Mouse (Mus musculus) lung, postnatal 0 days (tissue): ENCODE measurements at regions not wholly inside any gene's neighbourhood (a gene's known extent, or its start where the extent isn't known, plus 50 kb on each side); places are given as distances from the start of the nearest gene placed in this dataset.

Source experiments
- ATAC-seq: fragments of 200-750 bp; cut with Nextera tagmentation; 2 replicates; pipeline ENCODE4 v1.8.0; 2017; ENCODE audit warnings: moderate library complexity
- DNase-seq: peaks from one replicate; pipeline ENCODE4 v3.0.0-alpha.2; 2016; ENCODE audit warnings: low spot score
- H3K27ac ChIP-seq: fragments of 300-500 bp; sonication (generic); 2 replicates; pipeline ENCODE4 v1.5.1; 2014; ENCODE audit warnings: antibody characterized with exemption, mild to moderate bottlenecking, low read length, mixed read lengths
- H3K27me3 ChIP-seq: fragments of 300-500 bp; sonication (generic); replicated peaks from 2 replicates; pipeline ENCODE4 v1.6.1; 2014; ENCODE audit warnings: low read length, mixed read lengths; ENCODE audit not compliant: insufficient read depth
- H3K36me3 ChIP-seq: fragments of 300-500 bp; sonication (generic); 2 replicates; pipeline ENCODE4 v1.6.1; 2014; ENCODE audit warnings: low read length, mixed read lengths; ENCODE audit not compliant: insufficient read depth
- H3K4me1 ChIP-seq: fragments of 300-500 bp; sonication (generic); 2 replicates; pipeline ENCODE4 v1.6.1; 2014; ENCODE audit warnings: antibody characterized with exemption, low read depth, low read length, mixed read lengths; ENCODE audit not compliant: insufficient read depth
- H3K4me2 ChIP-seq: fragments of 300-500 bp; sonication (generic); replicated peaks from 2 replicates; pipeline ENCODE4 v1.6.1; 2014; ENCODE audit warnings: low read depth, mild to moderate bottlenecking, low read length, moderate library complexity, mixed read lengths
- H3K4me3 ChIP-seq: fragments of 300-500 bp; sonication (generic); 2 replicates; pipeline ENCODE4 v1.5.1; 2014; ENCODE audit warnings: low read depth, low read length
- H3K9ac ChIP-seq: fragments of 300-500 bp; sonication (generic); replicated peaks from 2 replicates; pipeline ENCODE4 v1.6.1; 2014; ENCODE audit warnings: low read depth, mild to moderate bottlenecking
- H3K9me3 ChIP-seq: fragments of 300-500 bp; sonication (generic); 2 replicates; pipeline ENCODE4 v1.6.1; 2016; ENCODE audit warnings: low read length, mixed read lengths
- CTCF ChIP-seq: IDR thresholded peaks from 2 replicates; pipeline ENCODE4 v1.5.1; 2016; ENCODE audit warnings: antibody characterized with exemption, mild to moderate bottlenecking
- EP300 ChIP-seq: IDR thresholded peaks from 2 replicates; pipeline ENCODE4 v1.6.1; 2016; ENCODE audit warnings: antibody characterized with exemption, mild to moderate bottlenecking, control low read depth
- WGBS: fragments of 180-500 bp; shearing (Covaris S2); extraction: QIAGEN DNeasy Blood & Tissue Kit; methylation state at CpG from one replicate; pipeline ENCODE4 v1.1.7; 2014; 5-methylcytosine and 5-hydroxymethylcytosine counted together

DNA sequence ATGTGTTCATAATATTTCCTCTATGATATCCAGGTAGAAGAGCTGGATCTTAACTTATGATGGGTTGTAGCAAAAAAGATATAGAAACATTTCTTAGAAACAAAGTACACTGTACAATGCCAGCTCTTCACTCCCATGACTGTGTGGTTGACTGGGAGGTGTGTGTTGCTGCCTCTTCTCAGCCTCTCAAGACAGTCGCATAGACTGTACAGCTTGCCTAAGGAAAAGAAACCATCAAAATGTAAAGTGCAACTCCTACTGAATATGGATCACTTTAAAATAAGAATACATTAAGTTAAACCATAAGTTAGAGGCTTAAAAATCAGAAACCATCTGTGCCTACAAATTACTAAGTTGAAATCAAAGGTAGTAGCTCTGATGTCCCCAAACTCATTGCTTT is 125.5 kb upstream of the P3h2 start:
- H3K27ac ChIP-seq = no peak overlapping the region
- DNase-seq (no peak), ATAC-seq (no peak)
- H3K36me3 ChIP-seq = no peaks in the 10 kb centered on the region
- H3K4me3 ChIP-seq = no peak overlapping the region
- WGBS = 85% methylated on average over 1 of the region's 1 CpGs
- no peak overlapping the region for H3K9ac ChIP-seq
- TF ChIP-seq EP300 (no peak), CTCF (no peak)
- H3K4me2 ChIP-seq = no peak overlapping the region
- no peaks in the 10 kb centered on the region for H3K27me3 ChIP-seq
- no peaks in the 10 kb centered on the region for H3K4me1 ChIP-seq
- no peaks in the 10 kb centered on the region for H3K9me3 ChIP-seq

DNA sequence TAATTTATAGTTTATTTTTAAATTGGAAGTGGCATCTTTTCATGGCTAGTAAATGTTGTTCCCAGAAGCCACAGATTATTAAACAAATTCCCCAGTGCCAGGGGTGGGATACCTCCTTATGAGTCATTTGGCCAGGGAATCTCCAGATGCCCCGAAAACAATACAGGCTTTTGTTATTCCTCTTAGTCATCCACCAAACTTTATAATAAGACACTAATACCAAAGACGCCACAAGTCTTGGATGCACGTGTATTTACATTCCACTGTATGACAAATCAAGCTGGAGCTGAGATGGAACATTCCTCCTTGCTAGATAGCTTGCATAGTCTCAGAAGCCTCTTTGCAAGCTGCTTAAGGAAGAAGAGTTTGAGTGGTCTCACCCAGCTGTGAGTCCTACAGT is 105.8 kb upstream of the P3h2 start:
- Histone ChIP-seq H3K9ac (no peak overlapping the region), H3K27ac (no peak overlapping the region), H3K4me3 (no peak overlapping the region), H3K4me2 (no peak overlapping the region), H3K36me3 (no peaks in the 10 kb centered on the region), H3K4me1 (no peaks in the 10 kb centered on the region), H3K27me3 (no peaks in the 10 kb centered on the region), H3K9me3 (peaks cover 10% of the 10 kb centered on the region; the same call in 1 of the 2 replicates)
- 49% methylated on average over 3 of the region's 3 CpGs for WGBS
- ATAC-seq = no peak
- TF ChIP-seq CTCF (no peak), EP300 (no peak)
- peak; percentile 20 for DNase-seq

DNA sequence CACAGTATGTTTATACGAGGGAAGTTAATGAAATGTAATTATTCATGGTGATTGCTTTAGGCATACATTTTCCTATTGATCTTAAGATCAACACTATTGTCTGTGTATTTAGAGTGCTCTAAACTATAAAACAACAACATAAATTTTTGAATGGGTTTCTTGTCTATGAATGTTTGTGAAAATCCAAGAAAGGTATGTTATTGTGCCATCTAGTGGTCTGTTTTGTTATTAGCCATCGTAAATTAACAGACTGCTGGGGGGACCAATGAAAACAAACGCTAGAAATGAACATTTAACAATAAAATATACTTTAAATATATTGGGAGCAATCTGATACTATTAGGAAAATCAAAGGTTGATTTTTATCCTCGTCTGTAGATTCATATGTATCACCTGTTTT is 93.5 kb upstream of the P3h2 start:
- TF ChIP-seq EP300 = no peak
- peak; percentile 66 for TF ChIP-seq CTCF
- peak; percentile 60 for DNase-seq
- Histone ChIP-seq H3K9me3 (no peaks in the 10 kb centered on the region), H3K27ac (no peak overlapping the region), H3K4me2 (no peak overlapping the region), H3K4me1 (no peaks in the 10 kb centered on the region), H3K9ac (no peak overlapping the region), H3K4me3 (no peak overlapping the region), H3K27me3 (no peaks in the 10 kb centered on the region), H3K36me3 (no peaks in the 10 kb centered on the region)
- WGBS = 10% methylated on average over 4 of the region's 4 CpGs
- no peak for ATAC-seq

DNA sequence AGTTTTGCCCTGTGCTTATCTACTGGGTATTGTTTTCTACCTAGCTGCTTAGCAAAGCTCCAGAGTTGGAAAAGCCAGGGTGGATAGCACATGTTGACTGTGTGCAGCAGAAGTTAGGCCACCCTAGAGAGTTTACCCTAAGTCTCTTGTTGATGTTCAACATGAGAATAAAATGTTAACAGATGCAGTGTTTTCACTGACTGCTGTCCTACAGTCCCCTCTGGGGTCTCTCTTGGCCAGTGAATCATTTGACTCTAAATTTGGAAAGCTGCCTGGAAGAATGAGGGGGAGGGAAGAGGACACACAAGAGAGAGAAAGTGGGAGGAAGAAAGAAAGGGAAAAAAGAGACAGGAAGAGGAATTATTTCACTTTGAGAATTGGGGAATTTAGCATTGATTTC is 90.8 kb upstream of the P3h2 start:
- no peak for ATAC-seq
- H3K9ac ChIP-seq = no peak overlapping the region
- no peaks in the 10 kb centered on the region for H3K4me1 ChIP-seq
- H3K4me2 ChIP-seq = no peak overlapping the region
- H3K4me3 ChIP-seq = no peak overlapping the region
- no peaks in the 10 kb centered on the region for H3K9me3 ChIP-seq
- no peak for TF ChIP-seq CTCF
- no peak for TF ChIP-seq EP300
- no peak overlapping the region for H3K27ac ChIP-seq
- H3K27me3 ChIP-seq = no peaks in the 10 kb centered on the region
- peak; percentile 11 for DNase-seq
- H3K36me3 ChIP-seq = no peaks in the 10 kb centered on the region

DNA sequence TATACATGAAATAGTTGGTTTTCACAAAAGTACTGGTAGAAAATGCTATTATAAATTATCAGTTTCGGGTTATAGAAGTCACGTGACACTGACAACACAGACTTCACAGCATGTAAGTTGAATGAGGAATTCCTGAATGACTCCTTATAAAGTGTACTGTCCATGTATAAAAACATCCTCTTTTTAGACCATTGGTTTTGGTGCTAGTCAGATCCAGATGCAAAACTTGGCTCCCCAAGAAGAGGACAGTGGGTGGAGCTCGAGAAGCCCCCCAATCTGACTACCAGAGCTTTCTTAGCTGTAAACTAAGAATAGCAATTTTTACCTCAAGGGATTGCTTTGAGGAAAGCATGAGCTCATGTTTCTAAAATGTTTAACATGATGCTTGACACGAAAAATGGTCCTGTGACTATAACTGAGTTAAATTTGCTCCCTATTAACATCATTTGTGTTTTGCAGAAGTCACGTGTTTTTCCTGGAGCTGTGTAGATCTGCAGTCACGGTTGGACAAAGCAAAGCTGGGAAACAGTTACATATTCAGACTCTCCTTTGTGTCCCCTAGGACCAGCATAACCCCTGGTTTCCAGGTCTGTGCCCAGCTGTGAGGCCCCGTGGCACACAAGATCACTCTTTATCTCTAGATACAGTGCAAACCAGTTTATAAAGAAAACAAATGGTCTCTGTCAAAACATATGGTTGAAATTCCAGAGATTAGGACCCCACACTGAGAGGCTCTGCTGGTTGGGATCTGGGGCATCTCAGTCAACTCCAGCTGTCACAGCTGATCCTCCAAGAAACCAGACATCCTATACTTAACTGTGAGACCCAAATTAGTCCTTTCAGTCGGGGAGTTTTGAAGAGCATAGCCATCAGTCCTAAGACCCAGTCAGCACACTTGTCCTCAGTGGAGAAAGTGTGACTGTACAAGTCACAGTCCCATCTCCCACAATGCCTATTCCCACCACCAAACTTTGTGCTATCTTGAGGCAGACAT is 80.0 kb upstream of the P3h2 start:
- Histone ChIP-seq H3K9ac (no peak overlapping the region), H3K4me1 (no peaks in the 10 kb centered on the region), H3K4me3 (no peak overlapping the region), H3K4me2 (no peak overlapping the region), H3K27me3 (no peaks in the 10 kb centered on the region), H3K36me3 (no peaks in the 10 kb centered on the region), H3K27ac (no peak overlapping the region), H3K9me3 (no peaks in the 10 kb centered on the region)
- TF ChIP-seq CTCF (no peak), EP300 (no peak)
- DNase-seq (no peak), ATAC-seq (no peak)
- WGBS = 47% methylated on average over 8 of the region's 8 CpGs

DNA sequence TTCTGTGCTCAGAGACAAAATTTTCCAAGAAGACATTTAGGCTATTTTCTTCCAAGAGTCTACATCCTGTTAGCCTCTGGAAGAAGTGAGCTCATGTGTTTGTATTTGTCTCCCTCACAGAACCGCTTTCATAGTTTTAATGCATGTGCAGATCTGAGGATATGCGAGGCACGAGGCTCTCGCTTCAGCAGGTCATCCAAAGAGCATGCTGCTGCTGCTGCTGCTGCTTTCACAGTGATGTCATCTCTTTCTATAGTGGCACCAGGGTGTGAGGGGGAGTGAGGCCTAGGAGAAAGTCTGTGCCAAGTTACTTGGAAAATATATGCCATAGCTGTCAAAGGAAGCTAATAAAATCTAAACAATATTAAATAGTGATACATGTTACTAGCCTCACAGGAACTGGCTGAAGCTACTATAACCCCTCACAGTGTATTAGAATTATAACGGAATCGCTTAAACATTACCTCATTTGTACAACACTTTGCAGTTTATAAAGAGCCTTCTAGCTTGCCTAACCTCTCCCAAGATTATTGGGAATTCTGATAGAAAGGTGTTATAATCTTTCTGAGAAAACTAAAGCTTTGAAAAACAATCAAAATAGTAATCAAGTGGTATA is 79.2 kb upstream of the P3h2 start:
- Histone ChIP-seq H3K4me1 (no peaks in the 10 kb centered on the region), H3K27me3 (no peaks in the 10 kb centered on the region), H3K9me3 (no peaks in the 10 kb centered on the region), H3K36me3 (no peaks in the 10 kb centered on the region), H3K4me3 (no peak overlapping the region), H3K27ac (no peak overlapping the region), H3K9ac (no peak overlapping the region), H3K4me2 (no peak overlapping the region)
- ATAC-seq (peak; percentile 81), DNase-seq (peak; percentile 49)
- WGBS = 32% methylated on average over 6 of the region's 6 CpGs
- TF ChIP-seq EP300 (no peak), CTCF (no peak)
